Mouse (Mus musculus): ENCODE measurements around the gene Cdhr4.

The Cdhr4 gene

DNA sequence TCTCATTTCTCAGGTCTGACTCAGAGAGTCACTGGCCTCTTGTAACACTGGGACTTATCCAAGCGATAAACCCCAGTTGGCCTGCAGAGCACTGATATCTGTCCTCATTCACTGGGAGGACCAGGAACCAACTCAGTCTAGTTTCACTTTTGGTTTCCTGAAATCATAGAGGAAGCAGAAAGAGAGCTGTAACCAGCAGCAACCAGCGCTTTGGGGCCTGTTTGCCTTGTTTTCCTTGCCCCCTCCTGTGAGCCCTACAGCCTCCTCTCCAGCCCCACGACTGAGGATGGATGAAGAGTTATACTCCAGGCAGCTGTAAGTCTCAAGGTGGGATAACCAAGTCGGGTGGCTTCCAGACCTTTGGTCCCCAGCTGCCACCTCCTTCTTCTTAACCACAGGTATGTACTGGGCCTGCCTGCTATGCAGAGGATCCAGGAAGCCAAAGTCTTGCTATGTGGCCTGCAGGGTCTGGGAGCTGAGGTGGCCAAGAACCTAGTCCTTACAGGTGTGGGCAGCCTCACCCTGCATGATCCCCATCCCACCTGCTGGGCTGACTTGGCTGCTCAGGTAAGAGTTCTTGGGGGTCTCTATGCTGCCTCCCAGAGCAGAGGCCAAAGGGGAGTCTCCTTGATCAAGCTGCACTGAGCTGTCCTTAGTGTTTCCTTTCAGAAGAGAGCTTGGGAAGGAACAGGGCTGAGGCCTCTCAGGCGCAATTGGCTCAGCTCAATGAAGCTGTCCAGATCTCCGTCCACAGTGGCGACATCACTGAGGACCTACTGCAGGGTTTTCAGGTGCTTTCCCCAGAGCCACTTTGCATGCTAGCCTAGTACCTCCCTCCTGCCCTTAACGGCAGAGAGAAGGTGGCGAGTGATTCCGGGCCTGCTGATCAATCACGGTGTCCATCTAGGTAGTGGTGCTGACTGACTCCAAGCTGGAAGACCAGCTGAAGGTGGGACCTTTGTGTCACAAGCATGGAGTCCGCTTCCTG is 16.6 kb upstream of the Cdhr4 start, which contains the start of gene Uba7:
Gene Uba7, plus strand, starts transcription at position 107 of the 988 bp plus-strand sequence.
- DNase-seq (ENCODE audit: low spot score in 2 of 2) = peak; percentile 46 to 47

GRCm38 (mm10) chr9:107978815-107979214 is 13.5 kb upstream of the Cdhr4 start:
- DNase-seq (ENCODE audit: low spot score in 2 of 2) = no peak

DNA sequence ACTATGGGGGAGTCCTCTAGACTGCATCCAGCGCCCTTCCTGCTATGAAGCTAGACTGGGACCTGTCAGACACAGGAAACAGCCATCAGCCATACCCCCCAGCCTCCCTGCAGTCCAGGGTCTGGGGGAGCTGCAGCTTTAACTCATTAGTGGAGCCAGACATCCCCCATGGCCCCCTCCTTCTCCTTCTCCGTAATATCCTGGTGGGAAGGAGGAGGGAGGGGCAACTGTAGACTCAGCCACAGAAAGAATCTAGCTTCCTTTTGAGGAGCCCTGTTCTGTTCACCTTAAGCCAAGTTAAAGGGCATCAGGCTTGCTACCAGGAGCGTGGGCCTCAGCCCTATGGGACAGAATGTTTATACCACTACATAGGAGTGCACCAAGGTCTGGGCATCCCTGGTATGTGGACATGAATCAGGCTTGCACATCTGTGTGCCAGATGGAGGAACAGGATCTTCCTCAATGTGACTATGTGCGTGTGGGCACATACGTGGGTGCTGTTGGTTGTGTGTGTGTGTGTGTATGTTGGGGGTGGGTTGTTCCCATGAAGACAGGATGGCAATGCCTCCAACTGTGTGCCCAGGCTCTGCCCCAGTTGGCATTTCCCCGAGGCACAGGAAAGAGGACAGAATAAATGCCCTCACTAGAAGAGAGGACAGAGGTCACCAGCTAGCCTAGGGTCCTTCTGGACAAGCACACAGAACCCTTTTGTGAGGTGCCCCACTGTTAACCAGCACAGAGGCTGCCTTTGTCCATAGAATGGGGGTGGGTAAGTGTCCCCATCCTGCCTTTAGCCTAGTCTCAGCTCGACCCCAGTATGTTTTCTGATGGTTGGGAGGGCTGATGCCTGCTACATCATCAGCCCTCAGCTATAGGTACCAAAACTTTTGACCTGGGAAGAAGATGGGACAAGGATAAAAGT is 10.4 kb upstream of the Cdhr4 start:
- no peak for DNase-seq (ENCODE audit: low spot score in 2 of 2)

DNA sequence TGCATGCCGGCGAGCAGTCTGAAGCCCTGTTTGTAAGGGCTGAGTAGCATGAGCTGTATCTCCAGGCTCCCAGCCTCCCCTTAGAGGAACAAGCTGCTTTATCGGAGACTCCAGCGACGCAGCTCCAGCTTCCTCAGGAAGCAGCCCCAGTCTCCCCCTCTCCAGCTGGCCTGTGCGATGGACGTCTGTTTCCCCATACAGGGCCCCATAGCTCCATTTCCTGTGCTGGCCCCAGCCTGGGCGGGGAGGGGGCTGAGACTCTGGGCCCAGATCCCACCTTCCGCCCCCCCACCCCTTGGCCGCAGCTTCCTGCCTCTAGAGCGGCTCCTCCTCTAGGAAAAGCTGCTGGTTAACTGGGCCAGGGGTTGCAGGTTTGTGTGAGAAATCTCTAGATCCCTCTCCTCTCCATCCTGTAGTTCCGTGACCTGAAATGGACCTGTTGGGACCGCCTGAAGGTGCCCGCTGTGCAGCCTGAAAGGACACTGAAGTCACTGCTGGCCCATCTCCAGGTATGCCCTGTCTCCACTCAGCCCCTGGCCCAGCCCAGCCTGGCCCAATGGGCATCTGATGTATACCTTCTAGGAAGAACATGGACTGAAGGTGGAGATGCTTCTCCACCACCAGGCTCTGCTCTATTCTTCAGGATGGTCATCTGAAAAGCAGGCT is 9.5 kb upstream of the Cdhr4 start, which contains the start of gene Gm20661:
Gene Gm20661, plus strand, starts transcription at position 378 of the 666 bp plus-strand sequence.
- no peak for DNase-seq (ENCODE audit: low spot score in 2 of 2)

DNA sequence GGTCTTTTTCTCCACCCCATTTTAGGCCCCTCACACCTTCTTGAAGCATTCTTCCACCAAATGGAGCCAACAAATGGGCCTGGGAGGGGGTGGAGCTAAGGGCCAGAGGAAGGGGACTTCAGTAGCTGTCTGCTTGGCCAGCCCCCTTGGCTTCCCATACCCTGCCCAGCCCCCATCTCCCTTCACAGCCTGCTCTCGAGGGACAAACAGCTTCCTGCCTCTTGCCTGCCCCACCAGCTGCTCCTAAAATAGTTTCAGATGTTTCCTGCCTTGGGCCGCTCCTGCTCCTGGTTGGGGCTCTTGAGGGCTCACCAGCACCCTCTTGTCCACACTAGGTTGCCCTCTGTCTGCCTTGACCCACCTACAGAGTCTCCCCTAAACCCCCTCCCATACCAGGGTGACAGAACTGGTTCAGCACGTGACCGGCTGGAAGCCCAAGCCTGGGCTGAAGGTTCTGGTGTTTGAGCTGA is 8.8 kb upstream of the Cdhr4 start:
- no peak for DNase-seq (ENCODE audit: low spot score in 2 of 2)

DNA sequence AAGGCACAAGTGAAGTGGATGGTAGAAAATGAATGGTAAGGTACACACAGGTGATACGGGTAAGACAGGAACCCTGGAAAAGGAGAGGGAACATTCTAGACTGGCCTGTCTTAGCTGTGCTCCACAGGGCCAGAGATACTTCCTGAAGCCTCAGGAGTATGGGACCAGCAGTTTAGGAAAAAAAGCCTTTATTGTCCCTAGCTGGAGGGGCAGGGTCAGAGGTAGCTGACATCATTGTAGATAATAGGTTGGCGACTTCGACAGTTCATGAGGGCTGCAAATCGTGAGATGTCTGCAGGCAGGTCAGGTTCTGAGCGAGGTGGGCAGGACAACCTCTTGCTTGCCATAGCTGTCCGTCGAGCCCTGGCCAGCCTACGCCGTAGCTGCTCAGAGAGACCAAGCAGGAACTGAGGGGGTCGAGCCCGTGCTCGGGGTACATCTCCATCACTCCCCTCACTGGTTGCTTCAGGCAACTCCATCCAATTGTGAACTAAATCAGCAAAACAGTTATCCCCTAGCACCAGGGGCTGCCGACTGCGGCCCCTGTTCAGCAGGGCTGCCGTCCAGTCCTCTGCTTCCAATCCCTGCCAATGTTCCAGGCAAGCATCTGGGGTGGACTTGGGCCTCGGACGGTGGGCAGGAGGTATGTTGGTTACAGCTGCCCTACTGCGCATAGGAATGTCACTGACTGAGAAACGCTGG is 8.1 kb upstream of the Cdhr4 start:
- no peak for DNase-seq (ENCODE audit: low spot score in 2 of 2)

DNA sequence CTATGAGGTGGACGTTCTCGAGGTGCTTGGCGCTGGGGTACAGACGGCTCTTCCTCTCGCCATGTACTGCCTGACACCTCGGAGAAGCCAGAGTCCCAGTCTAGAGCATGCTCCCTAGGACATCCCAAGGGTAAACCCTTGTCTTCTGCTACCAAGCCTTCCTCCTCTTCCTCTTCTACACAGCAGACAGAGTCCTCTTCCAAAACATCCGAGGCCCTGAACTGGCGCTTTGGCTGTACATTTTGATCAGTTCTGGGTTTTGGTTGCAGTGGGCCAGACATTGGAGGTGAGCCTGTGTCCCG is 7.6 kb upstream of the Cdhr4 start:
- DNase-seq (ENCODE audit: low spot score in 2 of 2) = no peak

DNA sequence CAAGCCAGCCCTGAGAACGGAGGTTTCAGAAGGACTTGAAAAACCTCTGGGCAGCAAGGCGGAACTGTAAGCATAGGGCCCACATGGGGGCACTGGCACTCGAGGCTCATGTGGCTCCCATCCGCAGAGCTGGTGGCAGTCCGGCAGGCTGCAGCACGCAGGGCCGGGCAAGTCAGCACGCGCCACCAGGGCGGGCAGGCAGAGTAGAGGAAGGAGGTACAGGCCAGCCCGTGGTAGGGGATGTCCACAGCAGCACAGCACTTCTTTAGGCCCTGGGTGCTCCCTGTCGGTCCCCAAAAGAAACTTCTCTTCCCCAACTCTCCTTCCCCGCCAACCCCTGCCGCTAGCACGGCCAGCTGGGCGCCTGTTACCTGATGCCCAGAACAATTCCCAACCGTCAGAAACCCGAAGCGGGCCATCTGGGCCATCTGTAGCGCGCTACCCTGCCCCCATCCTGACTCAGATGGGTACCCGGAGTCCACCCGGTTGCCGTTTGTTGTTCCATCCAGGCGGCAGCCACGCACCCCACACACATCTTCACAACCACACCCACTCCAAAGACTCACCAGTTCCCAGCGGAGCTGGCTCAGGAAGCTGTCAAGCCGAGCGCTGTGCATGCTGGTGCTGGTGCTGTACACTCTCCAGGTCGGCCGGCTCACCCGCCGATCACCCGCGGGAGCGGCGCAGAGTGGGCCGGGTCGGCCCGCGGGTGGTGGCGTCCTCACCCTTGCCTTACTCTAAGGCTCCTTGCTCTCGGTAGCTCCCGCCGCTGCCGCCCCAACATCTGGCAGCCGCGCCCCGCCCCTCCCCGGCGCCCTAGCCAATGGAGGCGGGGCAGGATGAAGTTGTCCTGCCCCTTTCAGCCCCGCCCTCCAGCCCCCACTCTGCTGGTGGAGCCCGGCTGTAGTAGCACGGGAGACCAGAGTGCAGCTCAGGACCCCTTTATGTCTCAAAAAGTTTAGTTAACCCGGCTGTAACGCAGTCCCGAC is 6.9 kb upstream of the Cdhr4 start, which contains the start of gene Inka1:
Gene Inka1, minus strand, starts transcription at position 749 of the 989 bp plus-strand sequence.
- DNase-seq (ENCODE audit: low spot score in 2 of 2) = peak; percentile 83 to 86

DNA sequence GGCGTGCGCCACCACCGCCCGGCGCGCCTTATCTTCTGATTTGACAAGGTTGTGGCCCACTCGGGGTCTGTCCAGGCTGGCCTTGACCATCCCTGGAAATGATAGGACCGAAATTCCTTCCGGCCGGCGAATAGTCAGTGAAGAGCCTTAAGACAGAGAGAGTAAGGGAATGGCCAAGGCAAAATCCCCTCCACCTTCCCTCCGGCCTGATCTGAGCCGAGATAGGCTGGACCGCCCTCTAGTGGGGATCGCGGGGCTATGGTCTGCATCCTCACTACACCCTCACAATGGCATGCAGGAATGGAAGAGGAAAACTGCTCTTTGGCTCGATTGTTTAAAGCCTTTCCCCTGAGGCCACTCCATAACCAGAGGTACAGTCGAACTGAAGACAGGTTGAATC is 5.9 kb upstream of the Cdhr4 start:
- peak; percentile 60 to 72 for DNase-seq (ENCODE audit: low spot score in 2 of 2)

- no peak for DNase-seq (ENCODE audit: low spot score in 2 of 2)
Observed at GRCm38 (mm10) chr9:107987950-107988349, 4.3 kb upstream of the Cdhr4 start.

DNA sequence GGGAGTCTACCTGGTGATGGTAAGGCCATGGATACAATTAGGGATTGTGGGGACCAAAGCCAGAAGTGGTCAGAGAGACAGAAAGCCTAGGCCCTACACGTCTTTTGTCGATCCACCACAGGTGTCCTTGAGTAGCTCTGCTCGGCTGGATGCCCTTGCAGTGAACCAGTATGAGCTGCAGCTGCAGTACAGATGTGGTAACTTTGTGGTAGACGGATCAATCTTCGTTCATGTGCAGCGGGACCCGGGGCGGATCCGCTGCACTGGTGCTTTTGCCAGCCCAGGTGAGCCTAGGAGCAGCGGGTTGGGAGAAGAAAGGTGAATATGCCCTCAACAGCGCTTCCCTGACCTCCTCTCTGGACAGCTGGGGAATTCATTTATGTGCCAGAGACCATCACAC is 716 bp downstream of the Cdhr4 start:
- DNase-seq (ENCODE audit: low spot score in 2 of 2) = no peak

DNA sequence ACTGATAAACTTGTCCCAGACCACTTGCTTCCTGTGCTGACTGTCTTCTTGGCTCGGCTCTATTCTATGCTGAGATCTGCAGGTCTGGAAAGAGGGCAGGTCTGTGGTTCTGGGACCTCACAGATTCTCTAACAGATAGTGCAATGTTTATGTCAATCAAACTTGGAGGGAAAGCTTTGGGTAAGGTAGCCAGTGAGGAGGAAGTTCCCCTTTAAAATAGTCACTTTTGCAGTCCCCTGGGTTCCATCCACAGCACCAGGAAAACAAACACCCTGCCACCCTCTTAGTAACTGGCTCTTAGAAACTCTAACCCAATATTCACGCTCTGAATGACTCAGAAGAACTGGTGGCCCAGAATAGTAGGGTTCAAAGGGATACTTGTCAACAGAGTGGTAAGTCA is 2.2 kb downstream of the Cdhr4 start:
- no peak for DNase-seq (ENCODE audit: low spot score in 2 of 2)

DNA sequence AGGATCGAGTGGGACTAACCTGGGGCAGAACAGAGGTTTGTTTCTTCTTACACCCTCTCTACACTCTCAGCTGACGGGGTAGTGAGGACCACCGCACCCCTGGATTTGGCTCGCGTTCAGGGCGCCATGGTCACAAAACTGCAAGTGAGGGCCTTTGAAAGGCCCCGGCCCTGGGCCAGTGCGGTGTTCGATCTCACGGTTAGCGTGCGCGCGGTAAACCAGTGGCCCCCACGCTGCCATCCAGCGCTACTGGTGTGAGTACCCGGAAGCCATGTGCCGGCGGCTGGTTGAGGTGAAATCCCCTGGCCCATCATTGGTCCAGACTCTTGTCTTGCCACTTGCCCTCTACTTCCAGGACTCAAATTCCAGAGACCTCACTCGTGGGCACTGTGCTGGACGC is 3.2 kb downstream of the Cdhr4 start:
- DNase-seq (ENCODE audit: low spot score in 2 of 2) = no peak

DNA sequence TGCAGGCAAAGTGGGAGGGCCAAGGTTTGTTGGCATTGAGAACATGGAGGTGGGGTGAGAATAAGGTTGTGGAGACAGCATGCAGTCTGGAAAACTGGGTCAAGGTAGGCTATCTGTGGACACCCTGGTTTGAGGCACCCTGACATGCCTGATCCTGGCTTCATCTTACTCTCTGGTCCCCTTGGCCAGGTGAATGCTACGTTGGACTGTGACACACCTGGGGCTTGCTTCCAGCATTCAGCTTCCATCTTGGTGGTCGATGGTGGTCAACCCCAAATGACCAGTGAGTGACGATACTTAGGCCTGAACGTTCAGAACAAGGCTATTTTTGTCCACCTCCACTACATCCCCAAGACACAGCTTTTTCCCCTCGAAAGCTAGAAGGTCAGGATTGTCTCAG is 3.8 kb downstream of the Cdhr4 start, which contains the start of gene Gm20662:
Gene Gm20662, plus strand, starts transcription at position 301 of the 400 bp plus-strand sequence.
- no peak for DNase-seq (ENCODE audit: low spot score in 2 of 2)

DNA sequence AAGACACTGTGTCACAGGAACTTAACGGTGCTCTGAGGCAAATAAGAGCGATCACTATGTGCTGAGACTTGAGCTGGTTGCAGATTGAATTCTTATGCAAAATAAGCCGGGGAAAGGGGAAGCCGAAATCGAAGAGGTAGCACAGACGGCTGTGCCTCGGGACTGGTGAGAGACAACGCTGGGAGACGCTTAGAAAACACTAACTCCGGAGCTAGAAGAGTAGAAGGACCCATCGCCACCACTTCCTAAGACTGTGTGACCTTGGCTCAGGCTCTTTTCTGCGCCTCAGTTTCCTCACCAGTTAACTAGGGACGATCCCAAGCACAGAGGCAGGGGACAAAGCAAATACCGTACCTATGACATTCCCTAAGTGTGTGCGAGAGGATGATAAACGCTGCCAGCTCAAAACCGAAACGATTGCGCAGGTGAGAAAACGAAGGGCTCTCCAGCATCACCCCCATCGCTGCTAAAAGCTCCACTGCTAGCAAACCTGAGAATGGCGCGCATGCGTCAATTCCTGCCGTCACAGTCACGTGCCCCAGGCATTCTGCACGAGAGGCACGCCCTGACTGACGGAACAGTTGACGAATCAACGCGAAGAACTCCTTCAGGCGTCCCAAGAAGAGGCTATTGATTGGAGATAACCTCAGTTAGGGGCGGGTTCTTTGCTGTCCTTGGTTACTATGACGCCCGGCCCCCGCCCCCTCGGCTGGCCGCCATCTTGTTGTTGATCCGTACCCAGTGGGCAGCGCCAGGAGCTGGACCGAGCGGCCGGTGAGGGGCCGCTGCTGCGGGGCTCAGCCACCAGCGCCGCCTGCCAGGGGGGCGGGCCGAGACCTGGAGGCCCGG is 9.8 kb downstream of the Cdhr4 start, which contains the start of gene Ip6k1:
Gene Ip6k1, plus strand, starts transcription at position 580 of the 849 bp plus-strand sequence.
- peak; percentile 99 for DNase-seq (ENCODE audit: low spot score in 2 of 2)

GRCm38 (mm10) chr9:108002778-108003530 is 10.7 kb downstream of the Cdhr4 start:
- no peak for DNase-seq (ENCODE audit: low spot score in 2 of 2)

DNA sequence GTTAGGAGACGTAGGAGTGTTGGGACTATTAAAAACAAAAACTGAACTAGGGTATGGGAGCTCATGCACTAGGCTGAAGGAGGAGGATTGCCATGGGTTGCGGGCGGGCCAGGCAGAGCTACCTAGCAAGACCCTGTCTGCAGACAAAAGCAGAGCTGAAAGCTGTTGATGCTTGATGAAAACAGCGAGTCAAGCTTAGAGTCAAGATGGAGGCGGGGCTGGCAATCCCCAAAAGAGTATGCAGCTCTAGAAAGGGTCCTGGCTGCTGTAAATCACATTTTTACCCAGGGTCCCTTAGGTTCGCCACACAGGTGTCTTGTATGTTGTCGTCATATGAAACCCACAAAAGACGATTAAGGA is 11.2 kb downstream of the Cdhr4 start:
- DNase-seq (ENCODE audit: low spot score in 2 of 2) = peak in 1 of 2 experiments; percentile 19

- DNase-seq (ENCODE audit: low spot score in 2 of 2) = no peak
Observed at GRCm38 (mm10) chr9:108008041-108008440, 15.7 kb downstream of the Cdhr4 start.

All from urinary bladder, adult 18-20 months (tissue).